8 mouse cellular contexts compared by ENCODE assay signal in genomic region chr19:54115335-54115734, GRCm38 (mm10).
DNase-seq lines count a peak whose midpoint lies in the region; ATAC-seq and TF ChIP-seq lines count a peak whose summit lies in the region.

No protein-coding gene starts in this region.

- WGBS in spleen, adult 2 months, result 38% methylated on average over 4 of the region's 4 CpGs
- WGBS in liver, embryonic 15.5 days (ENCODE audit: insufficient replicate concordance), result 40% methylated on average over 4 of the region's 4 CpGs
- 31% methylated on average over 4 of the region's 4 CpGs for WGBS in stomach, postnatal 0 days

- H3K36me3 ChIP-seq in spleen, adult 2 months (ENCODE audit: control insufficient read depth, insufficient read depth, low read length), result no peaks in the 10 kb centered on the region
- H3K36me3 ChIP-seq in liver, embryonic 15.5 days (replicated peaks), result no peaks in the 10 kb centered on the region
- H3K36me3 ChIP-seq in stomach, postnatal 0 days (ENCODE audit: control insufficient read depth, insufficient read depth, low read length), result no peaks in the 10 kb centered on the region

- H3K4me1 ChIP-seq in spleen, adult 2 months (ENCODE audit: control insufficient read depth, insufficient read depth, insufficient read length), result peaks cover 2% of the 10 kb centered on the region; the same call in 1 of the 2 replicates
- H3K4me1 ChIP-seq in liver, embryonic 15.5 days (replicated peaks), result peaks cover 9% of the 10 kb centered on the region
- H3K4me1 ChIP-seq in stomach, postnatal 0 days (replicated peaks; ENCODE audit: control insufficient read depth, insufficient read depth), result no peaks in the 10 kb centered on the region

- peak overlapping the region; percentile 61 for H3K4me2 ChIP-seq in liver, embryonic 15.5 days
- H3K4me2 ChIP-seq in stomach, postnatal 0 days (replicated peaks; ENCODE audit: low read depth), result peak overlapping the region; percentile 55

- DNase-seq in cerebellum, postnatal 10 days, result peak; percentile 17 to 19
- DNase-seq in spleen, adult 2 months (ENCODE audit: low read depth in 1 of 2, low spot score in 2 of 2), result no peak
- no peak for DNase-seq in spleen, adult 12 weeks (ENCODE audit: low spot score)
- no peak for DNase-seq in stomach, postnatal 0 days (ENCODE audit: low spot score)
- no peak for DNase-seq in left cerebral cortex, adult 18-20 months (ENCODE audit: low spot score in 2 of 2)
- DNase-seq in cerebellum, adult 11 months, result no peak

- no peak overlapping the region for H3K27ac ChIP-seq in spleen, adult 2 months (ENCODE audit: insufficient read depth, low read length)
- H3K27ac ChIP-seq in liver, embryonic 15.5 days (replicated peaks), result no peak overlapping the region
- H3K27ac ChIP-seq in stomach, postnatal 0 days (replicated peaks), result no peak overlapping the region

- no peak for TF ChIP-seq CTCF in spleen, adult 2 months (IDR thresholded peaks at IDR 0.05; ENCODE audit: extremely low read depth, insufficient read depth, insufficient read length, insufficient replicate concordance)
- no peak for TF ChIP-seq CTCF in stomach, postnatal 0 days (IDR thresholded peaks at IDR 0.05; ENCODE audit: low read depth)

- ATAC-seq in cerebellum, adult (ENCODE audit: insufficient number of reproducible peaks, low FRiP score, low TSS enrichment), result no peak
- no peak for ATAC-seq in liver, embryonic 15.5 days (ENCODE audit: insufficient read depth)
- ATAC-seq in stomach, postnatal 0 days (ENCODE audit: low FRiP score, low TSS enrichment), result no peak

- H3K9me3 ChIP-seq in liver, embryonic 15.5 days (replicated peaks), result no peaks in the 10 kb centered on the region
- H3K9me3 ChIP-seq in stomach, postnatal 0 days (ENCODE audit: control insufficient read depth, low read length), result no peaks in the 10 kb centered on the region

- H3K4me3 ChIP-seq in spleen, adult 2 months (ENCODE audit: extremely low read depth, insufficient read depth, insufficient read length), result peak overlapping the region; percentile 63; the same call in 1 of the 2 replicates
- H3K4me3 ChIP-seq in liver, embryonic 15.5 days (replicated peaks), result peak overlapping the region; percentile 53
- H3K4me3 ChIP-seq in stomach, postnatal 0 days (ENCODE audit: low read depth, low read length), result peak overlapping the region; percentile 50

- H3K27me3 ChIP-seq in spleen, adult 2 months (ENCODE audit: control insufficient read depth, insufficient read depth, low read length), result no peaks in the 10 kb centered on the region
- peaks cover 29% of the 10 kb centered on the region for H3K27me3 ChIP-seq in liver, embryonic 15.5 days
- H3K27me3 ChIP-seq in stomach, postnatal 0 days (ENCODE audit: control insufficient read depth, insufficient read depth, low read length), result no peaks in the 10 kb centered on the region

- TF ChIP-seq POLR2A in spleen, adult 2 months (IDR thresholded peaks at IDR 0.05; ENCODE audit: low read depth, low read length), result no peak

- no peak for TF ChIP-seq EP300 in stomach, postnatal 0 days (optimal IDR thresholded peaks at IDR 0.05)

- no peak overlapping the region; the same call in 1 of the 2 replicates for H3K9ac ChIP-seq in liver, embryonic 15.5 days
- H3K9ac ChIP-seq in stomach, postnatal 0 days (ENCODE audit: low read length), result no peak overlapping the region

Comparison
In these comparisons a context has a peak if more than half of its experiments do, and no peak if none do; other contexts are left out.
1. DNase-seq: peak in cerebellum, postnatal 10 days (2 of 2); none in spleen, adult 2 months (0 of 2), spleen, adult 12 weeks (single experiment), stomach, postnatal 0 days (single experiment), left cerebral cortex, adult 18-20 months (0 of 2) and cerebellum, adult 11 months (single experiment).
2. Peak in every context shown above with its lines, with median percentiles within 50 percentile points of each other: H3K4me3 ChIP-seq.